Mouse (Mus musculus): Measurements from ENCODE around the gene Olfr1537. TPM values are rescaled to one million over a fixed set of nuclear protein-coding genes. Genes with fewer than 3 reads are reported as not detected.

Gene Olfr1537
- not detected in 2 replicates for polyA plus RNA-seq (2014; fragmentation: Nextera tagmentation; extraction: Ambion mirVana)

DNA sequence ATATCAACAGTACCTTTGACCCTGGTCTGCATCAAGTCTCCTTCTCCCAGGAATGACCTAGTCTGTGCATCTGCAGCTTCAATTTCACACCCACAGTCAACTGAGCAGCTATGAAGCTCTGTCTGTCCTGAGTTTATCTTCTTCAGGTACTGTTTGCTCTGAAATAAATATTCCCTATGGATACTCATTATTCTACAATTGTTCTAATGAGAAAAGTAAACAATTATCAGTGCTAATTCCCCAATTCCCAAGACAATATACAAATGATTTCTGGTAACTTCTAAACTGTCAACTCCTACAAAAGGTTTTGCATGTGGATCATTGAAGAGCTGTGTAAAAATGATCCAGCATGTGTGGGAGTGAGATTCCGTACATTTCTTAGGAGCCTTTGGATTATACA lies at the start of gene Olfr1537:
Gene Olfr1537 (minus strand): TSS at position 101 of the 400 bp plus-strand sequence.
- H3K4me2 ChIP-seq (replicated peaks; ENCODE audit: low read depth, low read length): no peak within 1 kb of the TSS
- WGBS: 79% methylated on average over 1 of the region's 1 CpGs
- H3K4me3 ChIP-seq (ENCODE audit: low read depth, low read length): no peak within 1 kb of the TSS
- DNase-seq (ENCODE audit: low spot score) (no peak), ATAC-seq (ENCODE audit: low FRiP score) (no peak)
- H3K9me3 ChIP-seq (ENCODE audit: control insufficient read depth, low read length): no peaks in the 10 kb centered on the region
- no peaks in the 10 kb centered on the region for H3K4me1 ChIP-seq (replicated peaks; ENCODE audit: control insufficient read depth, insufficient read depth, low read length)
- no peaks in the 10 kb centered on the region for H3K36me3 ChIP-seq (ENCODE audit: control insufficient read depth, insufficient read depth, low read length)
- H3K27ac ChIP-seq (ENCODE audit: low read depth, low read length): no peak within 1 kb of the TSS
- no peaks in the 10 kb centered on the region for H3K27me3 ChIP-seq (ENCODE audit: control insufficient read depth, insufficient read depth, low read length)
- H3K9ac ChIP-seq (ENCODE audit: low read depth, low read length): no peak within 1 kb of the TSS

DNA sequence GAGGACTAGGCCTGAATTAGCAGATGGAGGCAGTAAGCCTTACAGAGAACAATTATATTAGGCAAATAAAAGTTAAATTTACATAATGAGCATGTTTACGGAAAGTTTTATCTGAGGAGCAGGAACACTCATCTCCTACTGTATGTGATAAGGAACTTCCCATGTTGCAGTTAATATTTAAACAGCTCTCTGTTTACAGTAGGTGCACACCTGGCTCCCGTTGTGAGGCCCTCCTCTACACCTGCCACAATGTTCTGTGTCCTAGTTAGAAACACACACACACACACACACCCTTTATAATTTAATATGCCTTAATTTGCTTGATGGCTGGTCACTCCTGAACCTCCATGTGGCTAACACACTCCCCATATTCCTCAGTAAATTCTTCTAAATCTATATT lies 37.3 kb upstream of the Olfr1537 start:
- ATAC-seq (ENCODE audit: low FRiP score) (no peak), DNase-seq (ENCODE audit: low spot score) (no peak)
- H3K36me3 ChIP-seq (ENCODE audit: control insufficient read depth, insufficient read depth, low read length): no peaks in the 10 kb centered on the region
- WGBS: 84% methylated on average over 2 of the region's 2 CpGs
- no peak overlapping the region for H3K4me3 ChIP-seq (ENCODE audit: low read depth, low read length)
- H3K4me1 ChIP-seq (replicated peaks; ENCODE audit: control insufficient read depth, insufficient read depth, low read length): no peaks in the 10 kb centered on the region
- H3K27me3 ChIP-seq (ENCODE audit: control insufficient read depth, insufficient read depth, low read length): no peaks in the 10 kb centered on the region
- H3K9me3 ChIP-seq (ENCODE audit: control insufficient read depth, low read length): no peaks in the 10 kb centered on the region
- H3K27ac ChIP-seq (ENCODE audit: low read depth, low read length): no peak overlapping the region
- no peak overlapping the region for H3K9ac ChIP-seq (ENCODE audit: low read depth, low read length)
- H3K4me2 ChIP-seq (replicated peaks; ENCODE audit: low read depth, low read length): no peak overlapping the region

DNA sequence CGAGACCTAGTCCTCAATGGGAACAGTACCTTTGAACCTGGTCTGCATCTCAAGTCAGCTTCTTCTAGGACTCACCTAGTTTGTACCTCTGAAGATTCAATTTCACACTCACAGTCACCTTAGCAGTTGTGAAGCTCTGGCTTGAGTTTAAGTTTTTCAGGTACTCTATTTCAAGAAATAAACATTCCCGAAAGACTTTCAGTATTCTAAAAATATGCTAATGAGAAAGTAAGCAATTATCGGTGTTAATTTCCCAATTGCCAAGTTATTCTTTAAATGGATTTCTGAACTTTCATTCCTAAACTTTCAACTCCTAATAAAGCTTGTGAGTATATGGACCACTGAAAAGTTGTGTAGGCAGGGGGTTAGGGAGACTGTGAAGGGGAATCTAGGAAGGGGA lies 26.9 kb upstream of the Olfr1537 start, which contains the start of gene Olfr945:
Gene Olfr945 (minus strand): TSS at position 101 of the 400 bp plus-strand sequence.
- 89% methylated on average over 3 of the region's 3 CpGs for WGBS
- no peaks in the 10 kb centered on the region for H3K27me3 ChIP-seq (ENCODE audit: control insufficient read depth, insufficient read depth, low read length)
- H3K4me3 ChIP-seq (ENCODE audit: low read depth, low read length): no peak within 1 kb of the TSS
- no peak for ATAC-seq (ENCODE audit: low FRiP score)
- H3K4me2 ChIP-seq (replicated peaks; ENCODE audit: low read depth, low read length): no peak within 1 kb of the TSS
- H3K27ac ChIP-seq (ENCODE audit: low read depth, low read length): no peak within 1 kb of the TSS
- no peaks in the 10 kb centered on the region for H3K9me3 ChIP-seq (ENCODE audit: control insufficient read depth, low read length)
- H3K4me1 ChIP-seq (replicated peaks; ENCODE audit: control insufficient read depth, insufficient read depth, low read length): no peaks in the 10 kb centered on the region
- no peak within 1 kb of the TSS for H3K9ac ChIP-seq (ENCODE audit: low read depth, low read length)
- no peaks in the 10 kb centered on the region for H3K36me3 ChIP-seq (ENCODE audit: control insufficient read depth, insufficient read depth, low read length)
- DNase-seq (ENCODE audit: low spot score): no peak

DNA sequence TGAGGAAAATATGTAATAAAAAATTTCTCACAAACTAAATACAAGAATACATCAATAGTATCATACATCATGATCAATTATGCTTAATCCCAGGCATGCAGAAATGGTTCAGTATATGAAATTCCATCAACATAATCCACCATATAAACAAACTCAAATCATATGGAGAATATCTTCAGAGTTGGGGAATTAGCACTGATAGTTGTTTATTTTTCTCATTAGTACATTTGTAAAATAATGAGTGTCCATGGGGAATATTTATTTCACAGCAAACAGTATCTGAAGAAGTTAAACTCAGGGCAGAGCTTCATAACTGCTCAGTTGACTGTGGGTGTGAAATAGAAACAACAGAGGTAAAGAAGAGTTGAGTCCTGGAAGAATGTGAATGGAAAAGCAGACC lies 48.2 kb downstream of the Olfr1537 start, which contains the start of gene Olfr944:
Gene Olfr944 (plus strand): TSS at position 301 of the 400 bp plus-strand sequence.
- Histone ChIP-seq H3K27ac (ENCODE audit: low read depth, low read length) (no peak within 1 kb of the TSS), H3K4me2 (replicated peaks; ENCODE audit: low read depth, low read length) (no peak within 1 kb of the TSS), H3K36me3 (ENCODE audit: control insufficient read depth, insufficient read depth, low read length) (no peaks in the 10 kb centered on the region), H3K27me3 (ENCODE audit: control insufficient read depth, insufficient read depth, low read length) (no peaks in the 10 kb centered on the region), H3K4me1 (replicated peaks; ENCODE audit: control insufficient read depth, insufficient read depth, low read length) (no peaks in the 10 kb centered on the region), H3K9me3 (ENCODE audit: control insufficient read depth, low read length) (no peaks in the 10 kb centered on the region), H3K4me3 (ENCODE audit: low read depth, low read length) (no peak within 1 kb of the TSS), H3K9ac (ENCODE audit: low read depth, low read length) (no peak within 1 kb of the TSS)
- no peak for ATAC-seq (ENCODE audit: low FRiP score)
- DNase-seq (ENCODE audit: low spot score): no peak

Other genes with a start within 250 kb of the Olfr1537 start
- gene Olfr146, start 226.6 kb downstream of the Olfr1537 start, polyA plus RNA-seq (2014; fragmentation: Nextera tagmentation; extraction: Ambion mirVana): not detected in 2 replicates
- gene Olfr937, start 185.0 kb downstream of the Olfr1537 start, polyA plus RNA-seq (2014; fragmentation: Nextera tagmentation; extraction: Ambion mirVana): not detected in 2 replicates
- not detected in 2 replicates for gene Olfr938, start 171.1 kb downstream of the Olfr1537 start, polyA plus RNA-seq (2014; fragmentation: Nextera tagmentation; extraction: Ambion mirVana)
- gene Olfr27, start 121.9 kb downstream of the Olfr1537 start, polyA plus RNA-seq (2014; fragmentation: Nextera tagmentation; extraction: Ambion mirVana): not detected in 2 replicates
- gene Olfr943, start 83.7 kb downstream of the Olfr1537 start, polyA plus RNA-seq (2014; fragmentation: Nextera tagmentation; extraction: Ambion mirVana): not detected in 2 replicates
- gene Olfr944, start 48.1 kb downstream of the Olfr1537 start, polyA plus RNA-seq (2014; fragmentation: Nextera tagmentation; extraction: Ambion mirVana): not detected in 2 replicates
- not detected in 2 replicates for gene Olfr945, start 26.8 kb upstream of the Olfr1537 start, polyA plus RNA-seq (2014; fragmentation: Nextera tagmentation; extraction: Ambion mirVana)
- not detected in 2 replicates for gene Olfr948, start 76.1 kb upstream of the Olfr1537 start, polyA plus RNA-seq (2014; fragmentation: Nextera tagmentation; extraction: Ambion mirVana)
- not detected in 2 replicates for gene Olfr951, start 137.4 kb upstream of the Olfr1537 start, polyA plus RNA-seq (2014; fragmentation: Nextera tagmentation; extraction: Ambion mirVana)
- gene Olfr952, start 177.2 kb upstream of the Olfr1537 start, polyA plus RNA-seq (2014; fragmentation: Nextera tagmentation; extraction: Ambion mirVana): not detected in 2 replicates
- gene Olfr954, start 206.7 kb upstream of the Olfr1537 start, polyA plus RNA-seq (2014; fragmentation: Nextera tagmentation; extraction: Ambion mirVana): not detected in 2 replicates
- gene Olfr955, start 221.9 kb upstream of the Olfr1537 start, polyA plus RNA-seq (2014; fragmentation: Nextera tagmentation; extraction: Ambion mirVana): not detected in 2 replicates
- gene Olfr44, start 244.0 kb upstream of the Olfr1537 start, polyA plus RNA-seq (2014; fragmentation: Nextera tagmentation; extraction: Ambion mirVana): not detected in 2 replicates